Mouse (Mus musculus) neural tube, embryonic 13.5 days (tissue): ENCODE results near the gene St6galnac5. TPM values are rescaled to one million over a fixed set of nuclear protein-coding genes. Genes with fewer than 3 reads are reported as not detected.

ENCODE experiments used
- ATAC-seq: fragments of 200-750 bp; cut with Nextera tagmentation; 2 replicates; pipeline ENCODE4 v1.8.0; 2017; ENCODE audit warnings: low read depth, mild to moderate bottlenecking, moderate TSS enrichment, moderate library complexity
- H3K27ac ChIP-seq: fragments of 300-500 bp; sonication (generic); replicated peaks from 2 replicates; pipeline ENCODE4 v1.5.1; 2015; ENCODE audit warnings: moderate library complexity, mild to moderate bottlenecking, inconsistent platforms
- H3K27me3 ChIP-seq: fragments of 300-500 bp; sonication (generic); 2 replicates; pipeline ENCODE4 v1.6.1; 2015; ENCODE audit warnings: mild to moderate bottlenecking, inconsistent platforms
- H3K36me3 ChIP-seq: fragments of 300-500 bp; sonication (generic); 2 replicates; pipeline ENCODE4 v1.6.1; 2015; ENCODE audit warnings: mild to moderate bottlenecking, inconsistent platforms
- H3K4me1 ChIP-seq: fragments of 300-500 bp; sonication (generic); replicated peaks from 2 replicates; pipeline ENCODE4 v1.6.1; 2015; ENCODE audit warnings: inconsistent platforms
- H3K4me2 ChIP-seq: fragments of 300-500 bp; sonication (generic); 2 replicates; pipeline ENCODE4 v1.6.1; 2015; ENCODE audit warnings: inconsistent platforms, mild to moderate bottlenecking, moderate library complexity
- H3K4me3 ChIP-seq: fragments of 300-500 bp; sonication (generic); 2 replicates; pipeline ENCODE4 v1.5.1; 2015; ENCODE audit warnings: mild to moderate bottlenecking, inconsistent platforms
- H3K9ac ChIP-seq: fragments of 300-500 bp; sonication (generic); 2 replicates; pipeline ENCODE4 v1.6.1; 2015; ENCODE audit warnings: moderate library complexity, mild to moderate bottlenecking, inconsistent platforms
- H3K9me3 ChIP-seq: fragments of 300-500 bp; sonication (generic); 2 replicates; pipeline ENCODE4 v1.6.1; 2016; ENCODE audit warnings: inconsistent platforms
- WGBS: fragments of 180-500 bp; shearing (Covaris S2); methylation state at CpG from one replicate; pipeline ENCODE4 v1.1.7; 2015; 5-methylcytosine and 5-hydroxymethylcytosine counted together
- polyA plus RNA-seq: library from polyadenylated mRNA; unstranded; fragments of >200 nt; fragmentation: Nextera tagmentation; extraction: Ambion mirVana; gene quantifications from 2 replicates; pipeline ENCODE4 v1.2.1, GENCODE M21; 2015

The St6galnac5 gene
- polyA plus RNA-seq, 1 experiment from 2014 or later: 11.0 TPM

DNA sequence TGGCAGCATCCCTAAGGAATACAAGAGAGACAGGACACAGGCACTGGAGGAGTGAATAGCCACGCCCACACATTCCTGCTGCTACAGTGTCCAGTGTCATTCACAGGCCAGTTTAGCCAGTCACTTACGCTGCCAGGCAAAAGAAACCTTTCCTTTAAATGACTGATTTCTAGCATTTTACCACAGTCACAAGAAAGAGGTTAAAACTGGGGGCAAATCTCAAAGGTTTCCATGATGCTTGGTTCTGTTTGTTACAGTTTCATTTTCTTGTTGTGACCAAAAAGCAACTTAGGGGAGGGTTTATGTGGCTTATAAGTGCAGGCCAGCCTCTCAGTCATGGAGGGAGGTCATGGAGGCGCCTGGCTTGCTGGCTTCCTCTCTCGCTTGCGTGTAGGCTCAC, 74.4 kb downstream of the St6galnac5 start:
- Histone ChIP-seq H3K9ac (no peak overlapping the region), H3K27me3 (no peaks in the 10 kb centered on the region), H3K4me1 (0 out of 2 replicates have a peak, but pooled peaks cover 7% of the 10 kb centered on the region), H3K4me2 (no peak overlapping the region), H3K9me3 (no peaks in the 10 kb centered on the region), H3K4me3 (no peak overlapping the region), H3K36me3 (no peaks in the 10 kb centered on the region), H3K27ac (no peak overlapping the region)
- WGBS: 82% methylated on average over 5 of the region's 5 CpGs
- ATAC-seq: no peak

DNA sequence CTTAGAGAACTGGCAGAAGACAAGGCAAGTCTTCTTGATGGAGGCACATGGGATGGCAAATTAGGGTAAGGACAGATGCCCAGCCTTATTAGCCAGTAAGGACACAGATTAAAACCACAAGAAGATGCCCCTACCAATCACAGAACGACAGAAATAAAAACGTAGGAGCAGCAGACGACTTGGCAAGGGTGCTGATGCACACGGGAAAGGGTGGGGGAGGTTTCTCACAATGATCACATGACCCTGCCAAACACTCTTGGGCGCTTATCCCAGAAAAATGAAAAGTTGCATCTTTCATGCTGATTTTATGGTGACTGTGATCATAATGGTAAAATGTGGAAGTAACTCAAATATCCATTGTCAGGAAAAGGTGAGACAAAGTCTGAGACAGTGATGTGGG, 75.0 kb downstream of the St6galnac5 start:
- no peaks in the 10 kb centered on the region for H3K9me3 ChIP-seq
- no peak overlapping the region for H3K4me2 ChIP-seq
- no peak overlapping the region for H3K4me3 ChIP-seq
- 0 out of 2 replicates have a peak, but pooled peaks cover 7% of the 10 kb centered on the region for H3K4me1 ChIP-seq
- no peak for ATAC-seq
- WGBS: 87% methylated on average over 5 of the region's 5 CpGs
- no peak overlapping the region for H3K9ac ChIP-seq
- H3K27me3 ChIP-seq: no peaks in the 10 kb centered on the region
- no peak overlapping the region for H3K27ac ChIP-seq
- H3K36me3 ChIP-seq: no peaks in the 10 kb centered on the region

DNA sequence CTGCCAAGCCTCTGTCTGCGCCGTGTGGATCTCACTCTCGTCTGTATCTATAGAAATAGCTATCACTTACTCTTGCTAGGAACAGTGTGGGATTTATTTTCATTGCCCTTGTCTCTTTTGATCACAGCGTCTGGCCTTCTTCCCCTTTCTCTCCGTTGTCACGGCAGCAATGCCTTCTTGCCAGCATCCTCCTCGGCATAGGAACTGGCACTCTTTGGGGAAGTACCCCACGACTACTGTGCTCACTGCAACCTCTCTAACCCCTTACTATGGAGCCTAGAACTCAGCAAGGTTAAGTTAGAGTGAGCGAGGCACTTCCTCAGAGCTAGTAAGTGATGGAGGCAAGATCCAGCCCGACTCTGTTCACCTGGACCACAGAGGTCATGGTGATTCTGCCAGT, 76.2 kb downstream of the St6galnac5 start:
- Histone ChIP-seq H3K27ac (no peak overlapping the region), H3K9ac (no peak overlapping the region), H3K9me3 (no peaks in the 10 kb centered on the region), H3K4me2 (no peak overlapping the region), H3K4me1 (0 out of 2 replicates have a peak, but pooled peaks cover 7% of the 10 kb centered on the region), H3K4me3 (no peak overlapping the region), H3K27me3 (no peaks in the 10 kb centered on the region), H3K36me3 (no peaks in the 10 kb centered on the region)
- no peak for ATAC-seq
- WGBS: 49% methylated on average over 10 of the region's 10 CpGs

DNA sequence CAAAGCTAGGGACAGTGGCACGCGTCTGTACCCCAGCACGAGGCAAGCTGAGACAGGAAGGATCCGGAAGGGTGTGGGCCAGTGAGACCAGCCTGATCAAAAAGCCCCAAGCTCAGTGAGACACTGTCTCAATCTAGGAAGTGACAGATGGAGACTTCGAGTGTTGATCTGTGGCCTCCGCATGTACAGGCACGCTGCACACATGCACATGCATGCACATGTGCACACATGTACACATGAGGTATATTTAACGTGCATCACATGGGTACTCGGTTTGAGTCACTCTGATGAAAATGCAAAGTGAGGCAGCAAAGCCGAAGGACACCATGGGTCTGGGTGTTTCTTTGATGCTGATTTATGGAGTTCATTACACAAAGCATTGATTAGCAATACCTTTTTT, 77.0 kb downstream of the St6galnac5 start:
- no peak overlapping the region for H3K4me2 ChIP-seq
- no peaks in the 10 kb centered on the region for H3K9me3 ChIP-seq
- no peak overlapping the region for H3K9ac ChIP-seq
- H3K27ac ChIP-seq: no peak overlapping the region
- H3K27me3 ChIP-seq: no peaks in the 10 kb centered on the region
- no peak for ATAC-seq
- H3K36me3 ChIP-seq: no peaks in the 10 kb centered on the region
- H3K4me3 ChIP-seq: no peak overlapping the region
- 89% methylated on average over 10 of the region's 10 CpGs for WGBS
- H3K4me1 ChIP-seq: 0 out of 2 replicates have a peak, but pooled peaks cover 7% of the 10 kb centered on the region

DNA sequence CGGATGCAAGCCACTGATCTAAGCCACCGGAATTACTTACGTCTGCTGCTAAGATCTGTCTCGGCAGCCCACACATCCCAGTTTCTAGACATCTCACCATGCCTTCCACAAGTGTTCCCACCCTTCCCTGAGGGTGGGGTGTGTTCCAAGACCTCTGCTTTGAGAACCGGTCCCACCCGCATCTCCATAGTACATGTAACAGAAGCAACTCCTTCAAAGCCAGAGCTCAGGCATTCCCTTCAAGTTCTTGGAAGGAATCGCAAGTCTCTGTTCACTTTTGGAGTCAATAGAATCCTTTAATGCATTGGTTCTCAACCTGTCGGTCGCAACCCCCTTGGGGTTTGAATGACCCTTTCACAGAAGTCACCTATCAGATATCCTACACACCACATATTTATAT, 83.1 kb downstream of the St6galnac5 start:
- H3K9me3 ChIP-seq: no peaks in the 10 kb centered on the region
- no peak overlapping the region for H3K4me3 ChIP-seq
- H3K36me3 ChIP-seq: no peaks in the 10 kb centered on the region
- H3K4me1 ChIP-seq: no peaks in the 10 kb centered on the region
- no peak for ATAC-seq
- no peak overlapping the region for H3K4me2 ChIP-seq
- H3K27me3 ChIP-seq: no peaks in the 10 kb centered on the region
- H3K9ac ChIP-seq: no peak overlapping the region
- no peak overlapping the region for H3K27ac ChIP-seq
- WGBS: 91% methylated on average over 9 of the region's 9 CpGs

DNA sequence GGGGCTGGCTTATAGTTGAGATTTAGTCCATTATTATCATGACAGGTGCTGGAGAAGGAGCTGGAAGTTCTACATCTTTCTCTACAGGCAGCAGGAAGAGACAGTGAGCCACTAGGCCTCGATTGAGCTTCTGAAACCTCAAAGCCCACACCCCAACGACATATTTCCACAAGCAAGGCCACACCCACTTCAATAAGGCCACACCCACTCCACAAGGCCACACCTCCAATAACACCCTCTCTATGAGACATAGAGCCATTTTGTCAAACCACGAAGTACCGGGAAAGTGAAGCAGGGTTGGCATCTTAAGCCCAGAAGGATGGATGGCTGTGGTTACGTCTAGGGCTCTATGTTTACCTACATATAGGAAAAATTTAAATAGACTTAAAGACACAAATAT, 84.8 kb downstream of the St6galnac5 start:
- no peak overlapping the region for H3K9ac ChIP-seq
- H3K27ac ChIP-seq: no peak overlapping the region
- no peak overlapping the region for H3K4me3 ChIP-seq
- ATAC-seq: no peak
- no peak overlapping the region for H3K4me2 ChIP-seq
- 83% methylated on average over 5 of the region's 5 CpGs for WGBS
- no peaks in the 10 kb centered on the region for H3K4me1 ChIP-seq
- no peaks in the 10 kb centered on the region for H3K27me3 ChIP-seq
- no peaks in the 10 kb centered on the region for H3K9me3 ChIP-seq
- no peaks in the 10 kb centered on the region for H3K36me3 ChIP-seq

DNA sequence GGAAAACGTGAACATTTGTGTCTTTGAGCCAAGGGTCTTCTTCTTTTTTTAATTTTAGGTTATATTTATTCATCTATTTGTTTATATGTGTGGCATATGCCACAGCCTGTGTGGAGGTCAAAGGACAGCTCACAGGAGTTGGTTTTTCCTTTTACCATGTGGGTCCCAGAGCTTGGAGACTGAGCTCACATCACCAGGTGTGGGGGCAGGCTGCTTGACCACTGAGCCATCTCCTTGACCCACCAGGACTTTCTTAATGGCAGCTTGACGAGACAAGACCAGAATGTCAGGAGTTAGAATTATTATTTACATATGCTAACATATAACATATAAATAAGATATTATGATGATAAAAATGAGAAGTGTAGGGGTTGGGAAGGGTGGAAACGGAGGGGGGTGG, 85.9 kb downstream of the St6galnac5 start:
- Histone ChIP-seq H3K4me3 (no peak overlapping the region), H3K36me3 (no peaks in the 10 kb centered on the region), H3K4me2 (no peak overlapping the region), H3K27me3 (no peaks in the 10 kb centered on the region), H3K9ac (no peak overlapping the region), H3K9me3 (no peaks in the 10 kb centered on the region), H3K4me1 (no peaks in the 10 kb centered on the region), H3K27ac (no peak overlapping the region)
- ATAC-seq: no peak
- 85% methylated on average over 3 of the region's 3 CpGs for WGBS

DNA sequence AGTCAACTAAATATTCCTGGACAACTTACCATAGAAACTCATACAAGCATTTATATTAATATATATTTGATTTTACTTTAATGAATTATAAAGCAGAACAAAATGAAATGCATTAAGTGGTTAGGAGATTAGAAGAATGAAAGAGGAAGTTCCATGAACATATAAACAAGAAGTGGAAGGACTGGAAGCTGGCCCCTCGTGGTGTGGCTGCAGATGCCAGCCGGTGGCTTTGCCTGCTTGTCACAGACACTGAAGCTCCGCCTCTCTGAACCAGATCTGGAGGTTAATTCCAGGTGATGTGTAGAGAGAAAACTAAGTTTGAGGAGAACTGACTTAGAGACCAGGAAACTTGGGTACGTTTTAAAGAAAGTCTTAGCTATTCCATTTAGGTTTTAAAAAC, 87.1 kb downstream of the St6galnac5 start:
- no peak overlapping the region for H3K4me3 ChIP-seq
- no peaks in the 10 kb centered on the region for H3K27me3 ChIP-seq
- 73% methylated on average over 4 of the region's 4 CpGs for WGBS
- no peak overlapping the region for H3K27ac ChIP-seq
- H3K36me3 ChIP-seq: no peaks in the 10 kb centered on the region
- no peaks in the 10 kb centered on the region for H3K4me1 ChIP-seq
- no peak for ATAC-seq
- no peak overlapping the region for H3K4me2 ChIP-seq
- no peaks in the 10 kb centered on the region for H3K9me3 ChIP-seq
- no peak overlapping the region for H3K9ac ChIP-seq

DNA sequence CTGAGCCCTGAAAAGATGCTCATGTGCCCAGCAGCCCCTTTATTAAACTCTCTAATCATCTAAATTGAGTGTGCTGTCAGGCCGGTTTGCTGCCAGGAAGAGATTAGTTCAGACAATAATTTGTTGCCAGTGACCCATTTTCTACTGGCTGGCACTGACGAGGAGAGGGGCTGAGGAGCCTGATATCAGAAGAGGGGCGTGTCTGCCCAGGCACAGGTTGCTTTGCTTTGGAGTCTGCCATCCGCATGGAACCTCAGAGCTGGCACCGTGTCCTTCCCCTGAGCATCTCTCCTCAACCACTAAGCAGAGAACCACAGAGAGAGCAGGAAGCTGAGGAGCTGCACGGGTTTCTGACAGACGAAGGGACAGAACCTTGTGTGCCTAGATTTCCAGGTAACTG, 93.9 kb downstream of the St6galnac5 start:
- Histone ChIP-seq H3K4me2 (no peak overlapping the region), H3K4me3 (no peak overlapping the region), H3K9me3 (no peaks in the 10 kb centered on the region), H3K36me3 (no peaks in the 10 kb centered on the region), H3K9ac (no peak overlapping the region), H3K27me3 (no peaks in the 10 kb centered on the region), H3K27ac (no peak overlapping the region), H3K4me1 (peaks cover 10% of the 10 kb centered on the region; the same call in 1 of the 2 replicates)
- 81% methylated on average over 7 of the region's 7 CpGs for WGBS
- ATAC-seq: no peak

DNA sequence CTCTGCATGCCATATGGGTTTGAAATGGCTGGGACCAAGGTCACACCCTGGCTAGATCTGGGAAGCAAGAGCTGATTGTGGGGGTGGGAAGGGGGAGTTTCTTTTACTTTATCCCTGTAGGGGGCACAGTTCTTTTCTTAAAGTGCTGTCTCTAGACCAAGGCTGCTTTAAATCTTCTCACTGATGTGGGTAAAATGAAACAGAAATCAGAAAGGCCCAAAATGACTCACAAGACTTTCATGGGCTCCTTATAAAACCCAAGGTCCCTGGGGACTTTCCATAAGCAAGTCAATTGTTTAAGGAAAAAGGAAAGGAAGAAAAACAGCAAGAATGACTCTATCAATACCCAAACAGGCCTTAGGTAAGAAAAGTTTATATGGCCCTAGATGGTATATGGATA, 95.3 kb downstream of the St6galnac5 start:
- H3K9me3 ChIP-seq: no peaks in the 10 kb centered on the region
- no peak for ATAC-seq
- no peak overlapping the region for H3K4me2 ChIP-seq
- no peaks in the 10 kb centered on the region for H3K36me3 ChIP-seq
- H3K27ac ChIP-seq: no peak overlapping the region
- no peak overlapping the region for H3K9ac ChIP-seq
- H3K27me3 ChIP-seq: no peaks in the 10 kb centered on the region
- no peak overlapping the region for H3K4me3 ChIP-seq
- peaks cover 21% of the 10 kb centered on the region; the same call in 1 of the 2 replicates for H3K4me1 ChIP-seq

DNA sequence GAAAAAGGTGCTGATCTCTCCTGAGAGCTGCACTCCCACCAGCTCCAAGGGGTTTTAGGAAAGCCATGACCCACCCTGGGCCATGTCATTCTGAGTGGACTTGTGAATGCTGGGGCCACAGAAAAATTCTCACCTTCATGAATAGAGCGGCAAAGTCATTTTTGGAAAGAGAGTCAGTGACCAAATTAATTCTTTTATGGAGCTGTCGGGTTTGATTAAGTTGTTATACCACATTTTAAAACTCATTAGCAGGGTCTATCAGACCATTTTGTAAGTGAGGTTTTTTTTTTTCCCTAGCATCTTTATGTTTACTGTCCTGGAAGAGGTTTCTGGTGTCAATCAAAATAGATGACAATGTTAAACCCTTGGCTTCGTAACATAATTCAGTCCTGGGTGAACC, 98.5 kb downstream of the St6galnac5 start:
- Histone ChIP-seq H3K27ac (no peak overlapping the region), H3K9me3 (no peaks in the 10 kb centered on the region), H3K4me2 (no peak overlapping the region), H3K9ac (no peak overlapping the region), H3K4me1 (peaks cover 32% of the 10 kb centered on the region), H3K4me3 (no peak overlapping the region), H3K27me3 (no peaks in the 10 kb centered on the region), H3K36me3 (no peaks in the 10 kb centered on the region)
- no peak for ATAC-seq
- 72% methylated on average over 3 of the region's 3 CpGs for WGBS

DNA sequence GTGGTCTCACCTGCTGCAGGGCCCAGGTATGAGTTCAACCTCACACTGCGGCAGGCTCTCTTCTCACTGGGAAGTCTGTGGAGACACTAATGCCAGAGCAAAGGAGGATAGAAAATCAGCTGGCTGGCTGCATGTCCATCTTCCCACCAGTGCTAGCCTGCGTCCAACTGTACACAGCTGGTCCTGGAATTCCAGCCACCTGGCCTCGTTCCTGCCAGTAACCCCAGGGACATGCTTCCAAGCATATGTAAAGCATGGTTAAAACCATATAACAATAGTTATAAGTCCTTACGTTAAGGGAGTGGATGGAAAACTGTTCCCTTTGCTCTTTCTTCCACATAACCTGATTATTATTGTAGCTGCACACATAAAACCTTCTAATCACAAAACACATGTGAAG, 100.3 kb downstream of the St6galnac5 start:
- H3K36me3 ChIP-seq: no peaks in the 10 kb centered on the region
- H3K9ac ChIP-seq: no peak overlapping the region
- no peaks in the 10 kb centered on the region for H3K27me3 ChIP-seq
- peaks cover 32% of the 10 kb centered on the region for H3K4me1 ChIP-seq
- no peaks in the 10 kb centered on the region for H3K9me3 ChIP-seq
- WGBS: 74% methylated on average over 4 of the region's 4 CpGs
- no peak overlapping the region for H3K4me3 ChIP-seq
- no peak overlapping the region for H3K27ac ChIP-seq
- no peak for ATAC-seq
- H3K4me2 ChIP-seq: no peak overlapping the region

DNA sequence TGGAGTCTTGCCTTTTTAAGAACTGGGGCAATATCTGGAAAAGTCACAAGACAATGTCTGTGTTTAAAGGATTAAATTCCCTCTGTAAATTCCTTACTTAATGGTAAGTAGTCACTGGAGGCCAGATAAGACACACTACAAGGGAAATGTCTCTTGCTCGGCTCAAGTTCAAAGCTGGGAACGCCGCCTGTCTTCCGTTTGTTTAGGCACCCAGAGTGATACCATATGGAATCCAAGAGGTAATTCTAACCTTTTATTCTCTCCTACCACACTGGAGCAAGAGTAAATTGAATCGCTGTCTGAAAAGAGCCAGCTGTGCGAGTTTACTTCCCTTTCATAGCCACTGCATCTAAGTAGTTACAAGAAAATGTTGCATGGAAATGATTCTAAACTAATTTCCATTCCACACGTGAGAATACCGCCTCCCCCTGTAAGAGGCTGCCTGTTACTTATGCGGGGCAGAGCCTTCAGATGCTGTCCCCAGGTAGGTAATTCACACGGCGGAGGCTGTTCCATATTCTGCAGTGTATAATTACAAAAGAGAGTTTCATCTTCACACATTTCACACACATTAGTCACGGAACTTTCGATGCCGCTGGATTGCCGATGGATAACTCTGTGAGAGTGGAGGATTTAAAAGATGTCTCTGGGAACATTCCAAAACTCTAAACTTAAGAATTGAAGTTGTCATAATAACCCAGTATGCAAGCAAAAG, 101.8 kb downstream of the St6galnac5 start:
- Histone ChIP-seq H3K9me3 (no peaks in the 10 kb centered on the region), H3K27ac (no peak overlapping the region), H3K4me1 (peaks cover 32% of the 10 kb centered on the region), H3K4me2 (no peak overlapping the region), H3K36me3 (no peaks in the 10 kb centered on the region), H3K27me3 (no peaks in the 10 kb centered on the region), H3K4me3 (no peak overlapping the region), H3K9ac (no peak overlapping the region)
- WGBS: 49% methylated on average over 15 of the region's 15 CpGs
- ATAC-seq: no peak
